Mouse (Mus musculus): ENCODE measurements around the gene Cox8a. TPM values are rescaled to one million over a fixed set of nuclear protein-coding genes. Genes with fewer than 3 reads are reported as not detected.
A peak's percentile ranks its signal among the peaks of the same experiment; 100 is the strongest.

Gene Cox8a
- polyA plus RNA-seq, 1 experiment from 2014 or later, result 884 TPM

DNA sequence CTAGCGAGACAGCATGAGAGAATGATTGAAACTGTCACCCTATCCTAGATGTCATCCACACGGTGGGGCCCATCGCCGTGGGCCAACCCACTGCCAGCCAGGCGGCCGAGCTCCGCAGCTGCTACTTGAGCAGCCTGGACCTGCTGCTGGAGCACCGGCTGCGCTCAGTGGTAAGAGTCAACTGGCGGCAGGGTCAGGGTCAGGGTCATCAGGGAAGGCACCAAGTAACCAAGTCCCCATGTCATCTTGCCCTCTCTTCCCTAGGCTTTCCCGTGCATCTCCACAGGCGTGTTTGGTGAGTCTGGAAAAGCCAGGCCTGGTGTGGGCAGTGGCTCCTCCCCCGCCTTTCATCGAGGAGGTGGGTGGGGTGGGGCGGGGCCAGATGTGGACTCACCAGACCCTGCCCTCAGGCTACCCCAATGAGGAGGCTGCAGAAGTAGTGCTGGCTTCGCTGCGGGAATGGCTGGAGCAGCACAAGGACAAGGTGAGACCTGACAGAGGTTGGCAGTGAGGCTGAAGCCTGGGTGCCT, 20.6 kb downstream of the Cox8a start:
- Histone ChIP-seq H3K9ac (ENCODE audit: low read depth, low read length) (no peak overlapping the region; the same call in 1 of the 2 replicates), H3K27me3 (ENCODE audit: control insufficient read depth, insufficient read depth, low read depth, low read length) (peaks cover 6% of the 10 kb centered on the region), H3K4me2 (ENCODE audit: low read length) (no peak overlapping the region), H3K27ac (ENCODE audit: low read length) (no peak overlapping the region), H3K36me3 (ENCODE audit: control insufficient read depth, insufficient read depth, low read length) (peaks cover 22% of the 10 kb centered on the region), H3K4me3 (ENCODE audit: low read depth, low read length) (no peak overlapping the region), H3K4me1 (ENCODE audit: control insufficient read depth, insufficient read depth, low read length) (no peaks in the 10 kb centered on the region; the same call in 1 of the 2 replicates), H3K9me3 (replicated peaks; ENCODE audit: control insufficient read depth, low read length, poor library complexity, severe bottlenecking) (no peaks in the 10 kb centered on the region)
- 15% methylated on average over 17 of the region's 17 CpGs for WGBS
- peak; percentile 23; the same call in 1 of the 2 replicates for ATAC-seq

DNA sequence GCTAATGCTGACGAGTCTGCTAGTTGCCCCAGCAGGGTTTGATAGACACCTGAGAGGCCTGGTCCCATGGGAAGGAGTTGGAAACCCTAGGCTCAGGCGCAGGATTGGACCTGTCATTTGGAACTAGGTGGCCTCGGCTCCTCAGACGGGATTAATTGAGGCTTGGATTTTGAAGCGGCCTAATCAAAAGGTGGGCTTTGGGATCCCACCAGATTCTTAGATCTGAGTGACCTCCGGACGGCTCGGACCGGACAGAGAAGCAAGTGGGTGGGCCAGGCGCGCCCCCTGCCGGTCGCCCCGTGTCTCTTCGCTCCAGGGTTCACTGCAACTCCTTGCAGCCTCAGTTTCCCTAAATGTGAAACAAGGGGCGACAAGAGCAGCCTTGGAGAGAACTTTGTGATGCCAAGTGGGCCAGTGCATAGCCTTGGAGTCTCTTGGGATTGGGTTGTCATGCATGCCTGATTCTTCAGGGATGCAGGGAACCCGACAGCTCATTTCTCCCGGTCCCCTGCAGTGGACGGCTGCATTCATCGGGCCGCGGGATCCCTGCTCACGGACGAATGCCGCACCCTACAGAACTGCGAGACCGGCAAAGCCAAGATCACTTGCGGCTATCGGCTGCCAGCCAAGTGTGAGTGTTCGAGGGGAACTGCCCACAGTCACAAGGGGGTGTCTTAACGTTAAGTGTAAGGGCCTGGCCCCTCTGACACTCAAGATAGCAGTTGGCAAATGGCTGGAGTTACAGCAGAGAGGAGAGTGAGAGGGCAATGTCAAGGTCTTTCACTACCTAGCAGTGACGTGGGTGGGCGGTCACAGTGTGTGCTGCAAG, 21.3 kb downstream of the Cox8a start:
- H3K27ac ChIP-seq (ENCODE audit: low read length), result no peak overlapping the region
- 13% methylated on average over 33 of the region's 33 CpGs for WGBS
- no peaks in the 10 kb centered on the region for H3K9me3 ChIP-seq (replicated peaks; ENCODE audit: control insufficient read depth, low read length, poor library complexity, severe bottlenecking)
- H3K4me1 ChIP-seq (ENCODE audit: control insufficient read depth, insufficient read depth, low read length), result no peaks in the 10 kb centered on the region; the same call in 1 of the 2 replicates
- ATAC-seq, result 0 out of 2 replicates have a peak, but pooled peaks have one; percentile 3
- H3K36me3 ChIP-seq (ENCODE audit: control insufficient read depth, insufficient read depth, low read length), result peaks cover 19% of the 10 kb centered on the region
- H3K27me3 ChIP-seq (ENCODE audit: control insufficient read depth, insufficient read depth, low read depth, low read length), result peaks cover 6% of the 10 kb centered on the region
- no peak overlapping the region for H3K4me2 ChIP-seq (ENCODE audit: low read length)
- no peak overlapping the region for H3K9ac ChIP-seq (ENCODE audit: low read depth, low read length)
- H3K4me3 ChIP-seq (ENCODE audit: low read depth, low read length), result no peak overlapping the region

DNA sequence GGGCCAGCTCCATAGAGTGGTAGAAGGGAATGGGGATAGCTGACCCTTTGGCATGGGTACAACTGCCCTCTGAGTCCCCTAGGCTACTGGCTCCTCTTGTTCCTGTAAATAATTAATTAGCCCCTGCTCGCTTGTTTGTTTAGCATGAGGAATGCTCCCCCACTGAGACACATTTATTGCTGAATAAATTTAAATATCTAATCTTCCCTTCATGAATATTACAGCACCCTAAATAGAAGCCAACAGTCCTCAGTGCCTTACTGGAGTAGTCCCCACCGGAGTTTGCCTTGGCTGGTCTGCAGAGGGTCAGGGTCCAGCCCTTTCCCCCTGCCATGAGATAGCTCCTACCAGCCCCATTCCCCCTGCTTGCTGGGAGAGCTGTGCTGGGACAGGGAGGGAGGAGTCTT, 24.9 kb downstream of the Cox8a start:
- no peak overlapping the region for H3K9ac ChIP-seq (ENCODE audit: low read depth, low read length)
- 33% methylated on average over 2 of the region's 2 CpGs for WGBS
- H3K36me3 ChIP-seq (ENCODE audit: control insufficient read depth, insufficient read depth, low read length), result no peaks in the 10 kb centered on the region
- H3K27ac ChIP-seq (ENCODE audit: low read length), result no peak overlapping the region
- no peaks in the 10 kb centered on the region for H3K9me3 ChIP-seq (replicated peaks; ENCODE audit: control insufficient read depth, low read length, poor library complexity, severe bottlenecking)
- ATAC-seq, result no peak
- peaks cover 8% of the 10 kb centered on the region for H3K27me3 ChIP-seq (ENCODE audit: control insufficient read depth, insufficient read depth, low read depth, low read length)
- no peak overlapping the region for H3K4me3 ChIP-seq (ENCODE audit: low read depth, low read length)
- H3K4me2 ChIP-seq (ENCODE audit: low read length), result no peak overlapping the region
- no peaks in the 10 kb centered on the region; the same call in 1 of the 2 replicates for H3K4me1 ChIP-seq (ENCODE audit: control insufficient read depth, insufficient read depth, low read length)

DNA sequence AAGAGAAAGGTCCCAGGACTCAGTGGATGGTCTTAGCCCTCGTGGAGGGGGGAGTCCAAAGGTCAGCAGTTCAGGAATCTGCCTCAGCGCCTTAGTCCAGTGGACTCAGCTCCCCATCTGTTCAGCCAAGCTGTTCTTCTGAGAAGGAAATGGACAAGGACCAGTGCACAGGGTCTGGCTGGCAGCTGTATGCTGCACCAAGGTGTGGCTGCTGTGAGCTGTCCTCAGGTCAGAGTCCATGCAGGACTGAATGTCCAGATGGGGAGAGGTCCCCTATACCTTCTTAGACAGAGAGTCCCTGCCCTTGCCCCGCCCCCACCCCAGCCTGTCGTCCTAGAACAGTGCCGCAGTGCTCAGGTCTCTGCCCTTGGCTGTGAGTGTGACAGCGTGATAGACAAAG, 25.8 kb downstream of the Cox8a start:
- no peaks in the 10 kb centered on the region for H3K36me3 ChIP-seq (ENCODE audit: control insufficient read depth, insufficient read depth, low read length)
- H3K4me3 ChIP-seq (ENCODE audit: low read depth, low read length), result no peak overlapping the region
- H3K9ac ChIP-seq (ENCODE audit: low read depth, low read length), result no peak overlapping the region
- WGBS, result 51% methylated on average over 6 of the region's 6 CpGs
- H3K9me3 ChIP-seq (replicated peaks; ENCODE audit: control insufficient read depth, low read length, poor library complexity, severe bottlenecking), result no peaks in the 10 kb centered on the region
- ATAC-seq, result no peak
- peaks cover 5% of the 10 kb centered on the region for H3K27me3 ChIP-seq (ENCODE audit: control insufficient read depth, insufficient read depth, low read depth, low read length)
- no peak overlapping the region for H3K27ac ChIP-seq (ENCODE audit: low read length)
- H3K4me1 ChIP-seq (ENCODE audit: control insufficient read depth, insufficient read depth, low read length), result no peaks in the 10 kb centered on the region; the same call in 1 of the 2 replicates
- no peak overlapping the region for H3K4me2 ChIP-seq (ENCODE audit: low read length)

DNA sequence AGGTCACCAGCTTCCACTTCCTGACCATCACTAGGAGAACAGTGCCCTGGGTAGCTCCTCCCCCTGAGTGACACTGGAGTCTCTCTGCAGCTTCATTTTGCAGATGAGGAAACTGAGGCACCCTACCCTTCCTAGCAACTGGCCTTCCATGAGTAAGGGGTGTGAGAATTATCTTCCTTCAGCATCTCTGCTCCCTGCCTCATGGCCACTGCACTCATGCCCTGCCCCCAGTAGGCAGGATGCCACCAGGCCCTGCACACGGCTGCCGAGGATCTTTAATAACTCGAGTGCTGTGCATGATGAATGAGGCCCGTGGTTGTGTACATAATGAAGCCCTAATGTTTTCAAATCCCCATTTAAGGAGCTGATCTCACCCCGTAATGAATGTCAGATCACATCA, 26.4 kb downstream of the Cox8a start:
- Histone ChIP-seq H3K9ac (ENCODE audit: low read depth, low read length) (no peak overlapping the region), H3K4me3 (ENCODE audit: low read depth, low read length) (no peak overlapping the region), H3K4me2 (ENCODE audit: low read length) (no peak overlapping the region), H3K36me3 (ENCODE audit: control insufficient read depth, insufficient read depth, low read length) (no peaks in the 10 kb centered on the region), H3K9me3 (replicated peaks; ENCODE audit: control insufficient read depth, low read length, poor library complexity, severe bottlenecking) (no peaks in the 10 kb centered on the region), H3K27ac (ENCODE audit: low read length) (no peak overlapping the region), H3K4me1 (ENCODE audit: control insufficient read depth, insufficient read depth, low read length) (peaks cover 2% of the 10 kb centered on the region; the same call in 1 of the 2 replicates), H3K27me3 (ENCODE audit: control insufficient read depth, insufficient read depth, low read depth, low read length) (peaks cover 3% of the 10 kb centered on the region; the same call in 1 of the 2 replicates)
- 49% methylated on average over 5 of the region's 5 CpGs for WGBS
- no peak for ATAC-seq

DNA sequence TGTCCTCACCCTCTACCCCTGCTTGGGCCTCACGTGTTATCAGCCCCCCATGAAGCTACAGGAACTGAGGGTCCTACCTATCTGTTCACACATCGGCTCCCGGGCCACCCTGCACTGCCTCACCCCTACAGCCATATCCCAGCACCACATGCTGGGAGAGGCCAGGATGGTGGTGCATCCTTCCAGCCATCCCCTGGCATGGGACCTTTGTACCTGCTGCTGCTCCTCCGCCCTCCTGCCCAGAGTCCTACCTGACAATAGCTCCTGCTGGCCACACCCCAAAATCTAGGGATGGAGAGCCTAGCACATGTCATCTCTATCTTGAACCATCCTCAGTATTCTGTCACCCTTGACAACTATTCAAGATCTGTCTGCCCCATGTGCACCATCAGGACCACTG, 28.4 kb downstream of the Cox8a start:
- Histone ChIP-seq H3K4me3 (ENCODE audit: low read depth, low read length) (no peak overlapping the region), H3K27ac (ENCODE audit: low read length) (no peak overlapping the region), H3K27me3 (ENCODE audit: control insufficient read depth, insufficient read depth, low read depth, low read length) (peaks cover 5% of the 10 kb centered on the region; the same call in 1 of the 2 replicates), H3K9ac (ENCODE audit: low read depth, low read length) (no peak overlapping the region), H3K4me1 (ENCODE audit: control insufficient read depth, insufficient read depth, low read length) (peaks cover 4% of the 10 kb centered on the region; the same call in 1 of the 2 replicates), H3K36me3 (ENCODE audit: control insufficient read depth, insufficient read depth, low read length) (no peaks in the 10 kb centered on the region), H3K9me3 (replicated peaks; ENCODE audit: control insufficient read depth, low read length, poor library complexity, severe bottlenecking) (no peaks in the 10 kb centered on the region), H3K4me2 (ENCODE audit: low read length) (no peak overlapping the region)
- 85% methylated on average over 4 of the region's 4 CpGs for WGBS
- no peak for ATAC-seq

DNA sequence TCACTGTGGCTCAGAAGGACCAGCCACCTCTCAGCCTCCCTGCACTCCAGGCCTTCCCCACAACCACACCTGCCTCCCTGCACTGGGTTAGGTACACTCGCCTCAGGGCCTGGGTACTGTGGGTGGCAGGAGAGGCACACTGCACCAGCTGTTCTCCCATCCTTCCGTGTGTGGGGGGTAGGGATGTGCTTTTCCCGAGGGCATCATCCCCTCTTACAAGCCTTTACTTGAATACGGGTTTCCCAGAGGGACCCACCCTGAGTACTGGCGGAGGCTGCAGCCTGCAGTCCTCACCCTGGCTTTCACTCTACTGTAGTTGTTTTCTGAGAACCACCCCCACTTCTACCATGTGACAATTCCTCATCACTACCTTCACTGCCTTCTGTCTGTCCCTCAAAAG, 30.3 kb downstream of the Cox8a start:
- ATAC-seq, result no peak
- Histone ChIP-seq H3K9ac (ENCODE audit: low read depth, low read length) (no peak overlapping the region), H3K4me2 (ENCODE audit: low read length) (no peak overlapping the region), H3K27me3 (ENCODE audit: control insufficient read depth, insufficient read depth, low read depth, low read length) (peaks cover 5% of the 10 kb centered on the region; the same call in 1 of the 2 replicates), H3K36me3 (ENCODE audit: control insufficient read depth, insufficient read depth, low read length) (no peaks in the 10 kb centered on the region), H3K4me1 (ENCODE audit: control insufficient read depth, insufficient read depth, low read length) (peaks cover 14% of the 10 kb centered on the region), H3K9me3 (replicated peaks; ENCODE audit: control insufficient read depth, low read length, poor library complexity, severe bottlenecking) (no peaks in the 10 kb centered on the region), H3K4me3 (ENCODE audit: low read depth, low read length) (no peak overlapping the region), H3K27ac (ENCODE audit: low read length) (no peak overlapping the region)
- WGBS, result 66% methylated on average over 5 of the region's 5 CpGs

DNA sequence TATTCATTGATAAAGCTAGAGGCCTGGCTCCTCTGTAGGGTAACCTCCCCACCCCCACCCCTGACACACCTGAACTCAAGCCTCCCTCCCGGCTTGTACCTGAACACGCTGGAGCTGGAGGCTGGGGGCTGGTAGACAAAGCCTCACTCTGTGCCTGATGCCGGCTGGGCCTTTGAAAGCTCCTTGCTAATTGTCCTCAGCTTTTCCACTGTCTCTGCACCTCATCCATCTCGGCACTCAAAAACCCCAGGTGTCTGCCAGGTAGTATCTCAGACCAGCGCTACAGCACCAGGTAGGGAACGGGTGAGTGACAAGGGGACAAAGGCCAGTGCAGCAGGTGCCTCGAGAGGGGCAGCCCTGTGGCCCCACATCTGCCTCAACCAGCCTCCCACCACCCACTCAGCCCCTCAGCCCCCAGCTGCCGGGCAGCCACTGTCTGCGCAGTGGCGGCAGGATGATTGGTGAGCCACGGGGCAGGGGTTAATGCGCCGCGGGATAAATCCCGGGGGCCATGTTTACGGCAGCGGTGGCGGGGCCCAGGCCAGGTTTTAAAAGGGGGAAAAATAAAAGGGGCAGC, 31.6 kb downstream of the Cox8a start:
- H3K4me3 ChIP-seq (ENCODE audit: low read depth, low read length), result no peak overlapping the region
- H3K9ac ChIP-seq (ENCODE audit: low read depth, low read length), result peak overlapping the region; percentile 44; the same call in 1 of the 2 replicates
- WGBS, result 5% methylated on average over 18 of the region's 18 CpGs
- H3K4me2 ChIP-seq (ENCODE audit: low read length), result no peak overlapping the region
- H3K9me3 ChIP-seq (replicated peaks; ENCODE audit: control insufficient read depth, low read length, poor library complexity, severe bottlenecking), result no peaks in the 10 kb centered on the region
- no peak overlapping the region for H3K27ac ChIP-seq (ENCODE audit: low read length)
- H3K36me3 ChIP-seq (ENCODE audit: control insufficient read depth, insufficient read depth, low read length), result no peaks in the 10 kb centered on the region
- ATAC-seq, result no peak
- H3K4me1 ChIP-seq (ENCODE audit: control insufficient read depth, insufficient read depth, low read length), result peaks cover 18% of the 10 kb centered on the region
- H3K27me3 ChIP-seq (ENCODE audit: control insufficient read depth, insufficient read depth, low read depth, low read length), result peaks cover 5% of the 10 kb centered on the region; the same call in 1 of the 2 replicates

DNA sequence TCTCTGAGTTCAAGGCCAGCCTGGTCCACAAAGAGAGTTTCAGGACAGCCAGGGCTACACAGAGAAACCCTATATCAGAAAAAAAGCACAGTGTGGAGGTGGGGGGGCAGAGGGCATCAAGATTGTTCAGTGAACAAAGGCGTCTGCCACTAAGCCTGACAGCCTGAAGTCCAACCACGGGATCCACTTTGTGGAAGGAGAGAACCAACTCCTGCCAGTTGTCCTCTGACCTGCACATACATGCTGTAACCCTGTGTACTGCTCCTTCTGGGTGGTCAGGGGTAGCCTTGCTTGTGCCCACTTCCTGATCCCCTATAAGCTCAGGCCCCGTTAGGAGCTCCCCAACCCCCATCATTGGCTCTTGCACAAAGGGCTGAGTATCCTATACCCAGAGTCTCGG, 32.4 kb downstream of the Cox8a start:
- 51% methylated on average over 4 of the region's 4 CpGs for WGBS

More for the DNA sequence above, 32.4 kb downstream of the Cox8a start:
- Histone ChIP-seq H3K9ac (ENCODE audit: low read depth, low read length) (no peak overlapping the region; the same call in 1 of the 2 replicates), H3K27ac (ENCODE audit: low read length) (no peak overlapping the region), H3K27me3 (ENCODE audit: control insufficient read depth, insufficient read depth, low read depth, low read length) (peaks cover 5% of the 10 kb centered on the region; the same call in 1 of the 2 replicates), H3K4me3 (ENCODE audit: low read depth, low read length) (no peak overlapping the region), H3K4me2 (ENCODE audit: low read length) (no peak overlapping the region), H3K9me3 (replicated peaks; ENCODE audit: control insufficient read depth, low read length, poor library complexity, severe bottlenecking) (no peaks in the 10 kb centered on the region), H3K4me1 (ENCODE audit: control insufficient read depth, insufficient read depth, low read length) (peaks cover 18% of the 10 kb centered on the region), H3K36me3 (ENCODE audit: control insufficient read depth, insufficient read depth, low read length) (no peaks in the 10 kb centered on the region)
- ATAC-seq, result no peak

Data from midbrain, embryonic 16.5 days (tissue).